Mouse (Mus musculus) lung, adult 2 months (tissue): ENCODE results near the gene Spast. TPM values are rescaled to one million over a fixed set of nuclear protein-coding genes. Genes with fewer than 3 reads are reported as not detected.

Experiments used
- DNase-seq: peaks from one replicate; pipeline ENCODE4 v3.0.0; 2022
- H3K4me1 ChIP-seq: fragments of 200-500 bp; 2 replicates; pipeline ENCODE4 v1.6.1; 2011; ENCODE audit warnings: low read length; ENCODE audit not compliant: control insufficient read depth, insufficient read depth
- H3K4me3 ChIP-seq: fragments of 200-500 bp; replicated peaks from 2 replicates; pipeline ENCODE3; 2011; ENCODE audit warnings: low read depth, mild to moderate bottlenecking, control low read depth, low read length; ENCODE audit errors: extremely low read depth
- CTCF ChIP-seq: fragments of 200-500 bp; IDR thresholded peaks from 2 replicates; pipeline ENCODE4 v1.5.1; 2011; ENCODE audit warnings: mild to moderate bottlenecking, low read length, control low read depth; ENCODE audit not compliant: insufficient read depth
- POLR2A ChIP-seq: fragments of 200-500 bp; IDR thresholded peaks from 2 replicates; pipeline ENCODE4 v1.6.1; 2011; ENCODE audit warnings: low read depth, mild to moderate bottlenecking, control low read depth, low read length, borderline replicate concordance; ENCODE audit errors: extremely low read depth
- WGBS: fragments of 180-500 bp; shearing (Covaris S2); methylation state at CpG from one replicate; pipeline ENCODE4 v1.1.7; 2018; 5-methylcytosine and 5-hydroxymethylcytosine counted together
- polyA plus RNA-seq: library from polyadenylated mRNA; depleted of rRNA; stranded (reverse); fragments of >200 nt; gene quantifications from 2 replicates; pipeline ENCODE4 v1.2.3, GENCODE M21; 2012; rRNA removed

Spast gene
- polyA plus RNA-seq, 1 experiment: 5.1 TPM

- H3K4me1 ChIP-seq: no peaks in the 10 kb centered on the region
- H3K4me3 ChIP-seq: no peak overlapping the region
- no peak for DNase-seq
- WGBS: 87% methylated on average over 12 of the region's 12 CpGs
- TF ChIP-seq POLR2A (no peak), CTCF (no peak)
Observed at GRCm38 (mm10) chr17:74424401-74425005, 85.7 kb downstream of the Spast start.

- TF ChIP-seq CTCF (no peak), POLR2A (no peak)
Observed at GRCm38 (mm10) chr17:74430074-74430473, 91.3 kb downstream of the Spast start.

DNA sequence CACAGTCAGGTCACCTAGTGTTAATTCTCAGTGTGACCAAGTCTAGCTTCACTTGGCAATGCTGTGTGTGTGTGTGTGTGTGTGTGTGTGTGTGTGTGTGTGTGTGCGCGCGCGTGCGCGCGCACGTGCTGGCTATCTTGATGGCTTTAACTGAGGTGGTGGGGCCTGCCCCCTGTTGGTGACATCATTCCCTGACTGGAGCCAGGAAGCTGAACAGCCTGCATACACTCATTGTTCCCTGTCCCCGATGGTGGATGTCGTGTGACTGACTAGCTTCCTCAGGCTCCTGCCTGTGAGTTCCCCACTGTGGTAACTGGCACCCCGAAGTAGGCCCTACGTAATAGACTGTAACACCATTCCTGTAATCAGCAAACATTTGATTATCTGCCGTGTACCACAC lies 92.7 kb downstream of the Spast start:
- TF ChIP-seq CTCF: no peak
- TF ChIP-seq POLR2A: no peak
- Histone ChIP-seq H3K4me1 (no peaks in the 10 kb centered on the region), H3K4me3 (no peak overlapping the region)
- WGBS: 73% methylated on average over 13 of the region's 13 CpGs
- no peak for DNase-seq

More at GRCm38 (mm10) chr17:74430074-74430473, 91.3 kb downstream of the Spast start:
- 66% methylated on average over 8 of the region's 8 CpGs for WGBS
- no peak for DNase-seq
- Histone ChIP-seq H3K4me3 (no peak overlapping the region), H3K4me1 (no peaks in the 10 kb centered on the region)

DNA sequence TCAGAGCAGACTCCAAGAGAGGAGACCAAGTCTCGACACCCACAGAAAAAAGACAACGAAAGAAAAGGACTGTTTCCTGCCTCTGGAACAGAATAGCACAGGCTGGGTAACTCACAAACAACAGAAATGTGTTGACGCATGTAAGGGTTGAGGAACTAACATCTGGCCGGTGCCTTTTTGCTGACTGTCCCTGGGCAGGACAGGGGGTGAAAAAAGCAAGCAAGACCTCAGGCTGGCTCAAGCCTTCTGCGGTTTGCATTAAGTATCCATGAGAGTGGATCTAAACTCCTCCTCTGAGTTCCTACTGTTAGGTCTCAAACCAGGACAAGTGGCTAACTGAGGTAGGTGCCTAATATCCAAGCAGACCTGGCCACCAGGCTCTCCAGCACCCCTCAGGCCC lies 93.8 kb downstream of the Spast start:
- WGBS: 74% methylated on average over 5 of the region's 5 CpGs
- no peak for DNase-seq
- H3K4me3 ChIP-seq: no peak overlapping the region
- no peaks in the 10 kb centered on the region for H3K4me1 ChIP-seq
- TF ChIP-seq CTCF: no peak
- TF ChIP-seq POLR2A: no peak

DNA sequence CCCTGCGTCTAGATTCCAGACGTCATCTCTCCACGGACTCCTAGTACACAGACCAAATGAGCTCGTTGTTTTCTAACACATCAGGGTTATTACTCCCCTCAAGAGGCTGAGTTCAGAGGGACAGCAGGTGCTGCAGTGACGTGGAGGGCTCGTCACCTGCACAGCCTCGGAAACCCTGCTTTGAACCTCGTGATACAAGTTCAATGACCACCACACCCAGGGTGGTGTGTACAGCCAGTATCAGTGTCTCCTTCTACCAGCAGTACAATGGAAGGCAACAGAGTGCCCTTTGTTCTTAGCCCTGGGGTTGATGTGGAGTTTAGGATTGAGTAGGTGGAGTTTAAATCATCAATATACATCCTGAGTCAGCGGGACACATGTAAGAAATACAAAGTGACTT lies 99.0 kb downstream of the Spast start:
- no peak for TF ChIP-seq POLR2A
- no peak for TF ChIP-seq CTCF

DNA sequence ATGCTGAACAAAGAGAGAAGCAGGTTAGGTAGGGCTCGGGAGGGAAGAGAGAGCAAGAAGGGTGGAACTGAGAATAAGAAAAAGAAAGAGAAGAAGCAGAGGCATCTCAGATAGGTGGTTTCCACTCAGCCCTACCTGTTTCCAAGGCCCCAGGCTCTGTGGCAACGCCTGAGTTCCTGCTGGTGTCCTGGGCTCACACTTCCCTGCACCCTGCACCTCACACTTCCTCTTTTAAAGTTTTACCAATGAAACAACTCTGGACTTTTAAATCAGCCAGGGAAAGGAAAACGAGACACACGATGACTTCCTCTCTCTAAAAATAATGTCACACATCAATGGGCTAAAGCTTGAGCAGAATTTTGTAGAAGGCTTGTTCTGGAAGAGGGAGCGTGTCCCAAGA lies 101.7 kb downstream of the Spast start:
- TF ChIP-seq CTCF (no peak), POLR2A (no peak)
- H3K4me3 ChIP-seq: no peak overlapping the region
- H3K4me1 ChIP-seq: no peaks in the 10 kb centered on the region
- 50% methylated on average over 5 of the region's 5 CpGs for WGBS
- DNase-seq: no peak

More for the DNA sequence above, 99.0 kb downstream of the Spast start:
- no peak overlapping the region for H3K4me3 ChIP-seq
- WGBS: 80% methylated on average over 9 of the region's 9 CpGs
- H3K4me1 ChIP-seq: no peaks in the 10 kb centered on the region
- no peak for DNase-seq

Other genes starting within 250 kb of the Spast start
- gene Memo1, start 43.5 kb upstream of the Spast start, polyA plus RNA-seq: 18.2 and 23.3 TPM in 2 replicates
- 23.5 and 28.7 TPM in 2 replicates for gene Dpy30, start 15.0 kb upstream of the Spast start, polyA plus RNA-seq
- 14.8 and 20.5 TPM in 2 replicates for gene Slc30a6, start 56.6 kb downstream of the Spast start, polyA plus RNA-seq
- 0.52 and 0.62 TPM in 2 replicates for gene Nlrc4, start 120.2 kb downstream of the Spast start, polyA plus RNA-seq
- gene Yipf4, start 150.5 kb downstream of the Spast start, polyA plus RNA-seq: 66.3 and 194 TPM in 2 replicates
- 73.3 and 91.7 TPM in 2 replicates for gene Birc6, start 189.3 kb downstream of the Spast start, polyA plus RNA-seq